Mouse (Mus musculus): Measurements from ENCODE around the gene Coq9. TPM values are rescaled to one million over a fixed set of nuclear protein-coding genes. Genes with fewer than 3 reads are reported as not detected.

Coq9 gene
- total RNA-seq (2021) = 100 to 1,000 TPM; 536 to 626 TPM

- peak; percentile 93 for DNase-seq
- intact Hi-C loops (cut with DNase I) = loop anchor here (5.0 kb wide), 1 partner anchor 741 kb away; the partner anchor contains the start of gene Bbs2
Measured at GRCm38 (mm10) chr8:94837662-94838574, at the start of gene Coq9, which contains the start of gene Ciapin1. TSS of gene Coq9 (plus strand) at chr8:94838321. TSS of gene Ciapin1 (minus strand) at chr8:94838358.

DNA sequence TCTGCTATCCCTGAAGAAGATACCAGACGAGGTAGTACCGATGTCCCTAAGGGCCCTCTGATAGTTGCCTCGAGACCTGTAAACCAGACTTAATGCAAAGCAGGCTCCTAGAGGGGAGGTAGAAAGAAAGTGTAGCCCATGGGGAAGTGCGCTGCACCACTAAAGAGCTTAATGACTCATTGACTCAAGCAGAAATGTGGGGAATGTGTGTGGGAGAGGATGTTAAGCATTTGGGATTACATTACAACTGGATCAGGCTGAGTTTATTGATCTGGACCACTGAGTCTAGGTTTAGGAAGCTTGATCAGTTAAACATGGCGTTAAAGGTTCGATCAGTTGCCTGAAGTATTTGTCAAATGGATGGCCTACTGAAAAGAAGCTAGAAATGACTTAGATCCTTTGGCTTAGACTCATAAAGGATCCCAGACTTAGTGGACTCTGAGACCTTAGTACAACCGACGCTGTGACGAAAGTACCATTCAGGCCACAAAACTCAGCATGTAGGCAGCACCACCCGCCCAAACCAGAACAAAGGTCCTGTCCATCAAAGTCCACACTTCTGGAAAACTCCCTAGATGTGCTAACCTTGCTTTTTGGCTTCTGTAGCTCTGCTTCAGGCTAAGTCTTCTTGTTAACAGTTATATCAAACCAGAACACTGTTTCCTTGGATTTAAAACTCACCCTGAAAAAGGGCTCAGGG, 48.7 kb upstream of the Coq9 start:
- no peak for DNase-seq
- intact Hi-C loops (cut with DNase I) = no loop called here

DNA sequence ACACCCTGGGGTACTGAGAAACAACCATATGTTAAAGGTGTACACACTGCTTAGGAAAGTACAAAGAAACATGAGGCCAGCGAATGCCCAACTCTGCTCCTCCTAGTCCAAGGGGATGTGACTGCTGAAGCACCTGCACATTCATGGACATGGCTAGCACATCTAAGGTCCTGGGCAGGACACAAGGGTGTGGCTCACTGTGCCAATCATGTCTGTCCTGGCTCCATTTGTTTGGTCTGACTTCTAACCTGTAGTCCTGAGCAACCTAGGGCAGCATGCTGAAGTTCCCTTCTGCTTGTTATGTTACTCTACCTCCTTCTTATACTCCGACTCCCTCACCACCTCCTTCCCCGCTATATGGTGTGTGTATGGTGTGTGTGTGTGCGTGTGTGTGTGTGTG, 43.8 kb upstream of the Coq9 start:
- DNase-seq = no peak
- intact Hi-C loops (cut with DNase I) = no loop called here

DNA sequence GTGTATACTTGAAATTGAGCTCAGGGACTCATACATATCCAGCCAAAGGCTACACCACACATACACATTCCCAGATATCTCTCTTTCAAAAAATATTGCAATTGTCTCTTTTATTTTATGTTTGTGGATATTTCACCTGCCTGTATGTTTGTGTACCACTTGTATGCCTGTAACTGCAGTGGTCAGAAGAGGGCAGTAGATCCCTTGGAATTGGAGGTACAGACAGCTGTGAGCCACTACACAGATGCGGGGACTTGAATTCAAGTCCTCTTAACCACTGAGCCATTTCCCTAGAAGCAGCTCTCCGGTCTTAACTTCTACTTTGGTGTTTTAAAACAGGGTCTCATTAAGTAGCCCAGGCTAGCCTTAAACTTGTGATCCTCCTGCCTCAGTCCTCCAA, 43.3 kb upstream of the Coq9 start:
- intact Hi-C loops (cut with DNase I) = no loop called here
- DNase-seq = no peak

DNA sequence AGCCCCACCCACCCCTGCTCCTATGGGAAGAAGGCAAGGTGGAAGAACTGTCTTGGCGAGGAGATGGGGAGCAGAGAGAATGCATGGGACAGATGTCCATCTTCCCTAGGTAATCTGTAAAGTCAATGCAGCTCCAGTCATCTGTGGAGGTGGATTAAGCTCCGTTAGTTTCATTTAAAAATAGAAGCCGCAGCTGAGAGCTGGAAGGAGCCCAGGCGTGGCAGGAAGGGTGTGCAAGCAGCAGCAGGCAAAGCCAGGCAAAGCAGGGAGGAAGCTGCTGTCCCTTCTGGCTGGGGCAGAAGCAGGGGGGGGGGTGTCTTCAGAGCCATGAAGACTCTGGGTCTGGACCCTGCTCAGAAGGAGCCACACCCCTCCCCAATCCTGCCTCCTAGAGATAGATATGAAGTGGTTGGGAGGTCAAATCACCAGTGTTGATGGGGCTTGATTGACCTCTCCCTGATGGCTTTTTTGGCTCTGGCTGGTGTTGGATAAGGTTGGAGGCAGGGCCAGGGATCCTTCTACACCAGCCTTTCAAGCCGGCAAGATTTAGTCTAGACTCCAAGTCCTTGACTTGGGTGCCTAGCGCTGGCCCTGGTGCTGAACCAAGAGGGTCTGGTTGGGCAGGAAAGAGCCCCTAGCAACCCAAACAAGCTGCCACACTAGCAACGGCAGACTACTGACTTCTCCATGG, 37.7 kb upstream of the Coq9 start:
- no peak for DNase-seq
- intact Hi-C loops (cut with DNase I) = no loop called here

- no peak for DNase-seq
- intact Hi-C loops (cut with DNase I) = no loop called here
Measured at GRCm38 (mm10) chr8:94801293-94802095, 36.6 kb upstream of the Coq9 start.

GRCm38 (mm10) chr8:94802375-94802774, 35.7 kb upstream of the Coq9 start:
- intact Hi-C loops (cut with DNase I) = no loop called here
- DNase-seq = no peak

DNA sequence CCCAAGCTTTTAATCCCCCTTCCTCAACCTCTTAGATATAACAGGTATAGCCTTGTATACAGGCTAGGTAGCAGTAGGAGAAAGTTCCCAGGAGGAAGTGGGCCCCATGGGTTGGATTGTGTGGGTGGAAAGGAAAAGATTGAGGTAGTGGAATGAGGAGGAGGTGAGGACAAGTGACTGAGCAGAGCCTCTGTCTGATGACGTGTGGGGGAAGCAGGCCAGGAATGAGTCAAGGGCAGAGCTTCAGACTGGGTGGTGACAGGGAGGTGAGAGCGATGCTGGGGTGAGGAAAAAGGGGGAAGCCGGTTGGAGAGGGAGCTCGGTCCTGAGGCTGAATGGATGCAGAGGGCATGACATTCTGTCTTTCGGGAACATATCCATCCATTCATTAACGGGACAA, 34.6 kb upstream of the Coq9 start:
- intact Hi-C loops (cut with DNase I) = no loop called here
- DNase-seq = no peak

GRCm38 (mm10) chr8:94804546-94805340, 33.4 kb upstream of the Coq9 start:
- intact Hi-C loops (cut with DNase I) = no loop called here
- DNase-seq = no peak

- intact Hi-C loops (cut with DNase I) = no loop called here
- DNase-seq = no peak
Measured at GRCm38 (mm10) chr8:94805811-94806210, 32.3 kb upstream of the Coq9 start.

- DNase-seq = no peak
- intact Hi-C loops (cut with DNase I) = no loop called here
Measured at GRCm38 (mm10) chr8:94807506-94807905, 30.6 kb upstream of the Coq9 start.

GRCm38 (mm10) chr8:94808372-94808771, 29.7 kb upstream of the Coq9 start:
- intact Hi-C loops (cut with DNase I) = no loop called here
- no peak for DNase-seq

DNA sequence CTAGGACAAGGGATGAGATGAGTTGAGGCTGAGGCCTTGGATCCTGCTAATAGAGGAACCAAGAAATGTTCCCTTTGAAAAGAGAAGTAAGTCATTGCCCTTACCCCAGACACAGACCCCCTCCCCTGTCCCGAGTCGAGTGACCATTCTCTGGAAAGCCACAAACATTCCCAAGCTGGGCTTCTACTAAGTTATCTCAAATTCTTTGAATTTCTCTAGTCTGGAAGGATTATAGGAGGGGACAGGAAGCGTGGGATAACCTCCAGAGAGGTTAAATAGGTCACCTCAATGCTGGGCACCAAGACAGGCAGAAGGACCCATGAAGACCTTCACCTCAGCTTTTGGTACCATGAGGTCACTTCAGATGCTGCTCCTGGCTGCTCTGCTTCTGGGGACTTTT, 28.0 kb upstream of the Coq9 start, which contains the start of gene Ccl17:
TSS of gene Ccl17 (plus strand) at position 301 of the 400 bp plus-strand sequence.
- DNase-seq = no peak
- intact Hi-C loops (cut with DNase I) = loop anchor here (5.0 kb wide), 1 partner anchor 278 kb away; the partner anchor contains the start of gene Cpne2

- intact Hi-C loops (cut with DNase I) = loop anchor here (5.0 kb wide), 1 partner anchor 279 kb away; the partner anchor contains the start of gene Cpne2
- no peak for DNase-seq
Measured at GRCm38 (mm10) chr8:94810855-94811254, 27.3 kb upstream of the Coq9 start.

GRCm38 (mm10) chr8:94811654-94812053, 26.5 kb upstream of the Coq9 start:
- intact Hi-C loops (cut with DNase I) = loop anchor here (1.0 to 5.0 kb wide), 4 partner anchors 27 to 279 kb away; partner anchors contain the start of gene Cpne2
- no peak for DNase-seq

- intact Hi-C loops (cut with DNase I) = loop anchor here (1.0 to 5.0 kb wide), 4 partner anchors 28 to 280 kb away; partner anchors contain the start of gene Cpne2
Measured at GRCm38 (mm10) chr8:94812645-94813098, 25.4 kb upstream of the Coq9 start.

DNA sequence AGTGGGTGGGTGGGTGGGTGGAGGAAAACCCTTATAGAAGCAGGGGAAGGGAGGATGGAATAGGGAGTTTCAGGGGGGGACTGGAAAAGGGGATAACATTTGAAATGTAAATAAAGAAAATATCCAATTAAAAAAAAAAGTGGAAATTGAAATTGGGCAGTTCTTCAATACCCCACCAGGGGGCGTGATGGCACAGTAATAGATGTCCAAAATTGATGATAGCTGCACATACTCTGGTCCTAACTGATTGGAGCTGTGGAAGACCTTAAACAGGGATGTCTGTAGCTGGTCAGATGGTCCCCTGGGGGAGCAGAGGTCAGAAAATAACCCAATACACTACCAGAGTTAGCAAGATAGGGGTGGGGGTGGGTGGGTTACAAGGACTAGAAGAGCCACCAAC, 23.6 kb upstream of the Coq9 start:
- intact Hi-C loops (cut with DNase I) = loop anchor here (2.0 to 5.0 kb wide), 2 partner anchors 94 to 282 kb away; partner anchors contain the start of gene Cpne2
- no peak for DNase-seq

More at GRCm38 (mm10) chr8:94812645-94813098, 25.4 kb upstream of the Coq9 start:
- DNase-seq = peak; percentile 89 to 91

- intact Hi-C loops (cut with DNase I) = no loop called here
- no peak for DNase-seq
Measured at GRCm38 (mm10) chr8:94817933-94818332, 20.2 kb upstream of the Coq9 start.

All from heart, postnatal 36 days (tissue).